Mouse (Mus musculus): ENCODE data around the gene Eps8l1. TPM values are rescaled to one million over a fixed set of nuclear protein-coding genes. Genes with fewer than 3 reads are reported as not detected.

Eps8l1 gene
- polyA plus RNA-seq, 1 experiment from 2014 or later: 0.97 TPM

- peaks cover 29% of the 10 kb centered on the region for H3K36me3 ChIP-seq (replicated peaks; ENCODE audit: insufficient read depth, low read length)
Observed at GRCm38 (mm10) chr7:4499034-4499433, 38.6 kb downstream of the Eps8l1 start.

GRCm38 (mm10) chr7:4500892-4501471, 40.5 kb downstream of the Eps8l1 start:
- DNase-seq: peak; percentile 64
- peak overlapping the region; percentile 69 for H3K4me2 ChIP-seq (ENCODE audit: low read depth, low read length)
- peak overlapping the region; percentile 71 for H3K4me3 ChIP-seq (ENCODE audit: low read depth, low read length)
- peak; percentile 38 for ATAC-seq
- H3K36me3 ChIP-seq (replicated peaks; ENCODE audit: insufficient read depth, low read length): peaks cover 18% of the 10 kb centered on the region
- H3K9me3 ChIP-seq (ENCODE audit: low read length): no peaks in the 10 kb centered on the region
- H3K4me1 ChIP-seq (ENCODE audit: insufficient read depth): peaks cover 30% of the 10 kb centered on the region
- peak overlapping the region; percentile 85 for H3K27ac ChIP-seq (ENCODE audit: low read depth)
- under 1% methylated on average over 42 of the region's 52 CpGs for WGBS (ENCODE audit: insufficient replicate concordance)
- TF ChIP-seq EP300 (IDR thresholded peaks at IDR 0.05; ENCODE audit: low read depth) (no peak), CTCF (IDR thresholded peaks at IDR 0.05; ENCODE audit: low read depth) (no peak)
- H3K27me3 ChIP-seq (ENCODE audit: insufficient read depth, low read length): no peaks in the 10 kb centered on the region
- H3K9ac ChIP-seq (replicated peaks): peak overlapping the region; percentile 91

More at GRCm38 (mm10) chr7:4499034-4499433, 38.6 kb downstream of the Eps8l1 start:
- Histone ChIP-seq H3K27me3 (ENCODE audit: insufficient read depth, low read length) (no peaks in the 10 kb centered on the region), H3K9ac (replicated peaks) (0 out of 2 replicates have a peak overlapping the region, but pooled peaks have one; percentile 35), H3K4me1 (ENCODE audit: insufficient read depth) (peaks cover 18% of the 10 kb centered on the region), H3K4me2 (ENCODE audit: low read depth, low read length) (peak overlapping the region; percentile 69; the same call in 1 of the 2 replicates), H3K4me3 (ENCODE audit: low read depth, low read length) (no peak overlapping the region), H3K9me3 (ENCODE audit: low read length) (no peaks in the 10 kb centered on the region), H3K27ac (ENCODE audit: low read depth) (no peak overlapping the region)
- TF ChIP-seq EP300 (IDR thresholded peaks at IDR 0.05; ENCODE audit: low read depth): no peak
- no peak for TF ChIP-seq CTCF (IDR thresholded peaks at IDR 0.05; ENCODE audit: low read depth)
- WGBS (ENCODE audit: insufficient replicate concordance): 92% methylated on average over 4 of the region's 4 CpGs
- DNase-seq (no peak), ATAC-seq (no peak)

- Histone ChIP-seq H3K9ac (replicated peaks) (peak within 1 kb of the TSS; percentile 91), H3K4me1 (ENCODE audit: insufficient read depth) (peaks cover 30% of the 10 kb centered on the region), H3K27ac (ENCODE audit: low read depth) (peak within 1 kb of the TSS; percentile 85), H3K4me2 (ENCODE audit: low read depth, low read length) (peak within 1 kb of the TSS; percentile 69), H3K27me3 (ENCODE audit: insufficient read depth, low read length) (no peaks in the 10 kb centered on the region), H3K9me3 (ENCODE audit: low read length) (no peaks in the 10 kb centered on the region), H3K36me3 (replicated peaks; ENCODE audit: insufficient read depth, low read length) (peaks cover 10% of the 10 kb centered on the region), H3K4me3 (ENCODE audit: low read depth, low read length) (peak within 1 kb of the TSS; percentile 71)
- no peak for TF ChIP-seq EP300 (IDR thresholded peaks at IDR 0.05; ENCODE audit: low read depth)
- WGBS (ENCODE audit: insufficient replicate concordance): under 1% methylated on average over 60 of the region's 62 CpGs
- DNase-seq (peak; percentile 96), ATAC-seq (peak; percentile 94)
Observed at GRCm38 (mm10) chr7:4501558-4502397, 41.3 kb downstream of the Eps8l1 start, which contains the start of gene Ppp1r12c. TSS of gene Ppp1r12c (minus strand) at chr7:4501680.

GRCm38 (mm10) chr7:4502421-4503090, 42.1 kb downstream of the Eps8l1 start:
- DNase-seq: no peak
- 11% methylated on average over 14 of the region's 14 CpGs for WGBS (ENCODE audit: insufficient replicate concordance)
- no peak for TF ChIP-seq CTCF (IDR thresholded peaks at IDR 0.05; ENCODE audit: low read depth)
- no peak for TF ChIP-seq EP300 (IDR thresholded peaks at IDR 0.05; ENCODE audit: low read depth)
- Histone ChIP-seq H3K27me3 (ENCODE audit: insufficient read depth, low read length) (no peaks in the 10 kb centered on the region), H3K4me1 (ENCODE audit: insufficient read depth) (peaks cover 33% of the 10 kb centered on the region), H3K4me3 (ENCODE audit: low read depth, low read length) (peak overlapping the region; percentile 71), H3K36me3 (replicated peaks; ENCODE audit: insufficient read depth, low read length) (peaks cover 2% of the 10 kb centered on the region; the same call in 1 of the 2 replicates), H3K9me3 (ENCODE audit: low read length) (no peaks in the 10 kb centered on the region), H3K4me2 (ENCODE audit: low read depth, low read length) (peak overlapping the region; percentile 69), H3K9ac (replicated peaks) (peak overlapping the region; percentile 91; the same call in 1 of the 2 replicates), H3K27ac (ENCODE audit: low read depth) (peak overlapping the region; percentile 85; the same call in 1 of the 2 replicates)
- ATAC-seq: peak; percentile 20

- TF ChIP-seq CTCF (IDR thresholded peaks at IDR 0.05; ENCODE audit: low read depth) (no peak), EP300 (IDR thresholded peaks at IDR 0.05; ENCODE audit: low read depth) (no peak)
- no peak overlapping the region for H3K4me3 ChIP-seq (ENCODE audit: low read depth, low read length)
Observed at GRCm38 (mm10) chr7:4503100-4503499, 42.6 kb downstream of the Eps8l1 start.

More at GRCm38 (mm10) chr7:4503100-4503499, 42.6 kb downstream of the Eps8l1 start:
- Histone ChIP-seq H3K4me2 (ENCODE audit: low read depth, low read length) (no peak overlapping the region), H3K4me1 (ENCODE audit: insufficient read depth) (peaks cover 33% of the 10 kb centered on the region), H3K27ac (ENCODE audit: low read depth) (0 out of 2 replicates have a peak overlapping the region, but pooled peaks have one; percentile 14), H3K36me3 (replicated peaks; ENCODE audit: insufficient read depth, low read length) (no peaks in the 10 kb centered on the region; the same call in 1 of the 2 replicates), H3K9ac (replicated peaks) (no peak overlapping the region), H3K9me3 (ENCODE audit: low read length) (no peaks in the 10 kb centered on the region), H3K27me3 (ENCODE audit: insufficient read depth, low read length) (no peaks in the 10 kb centered on the region)
- ATAC-seq (no peak), DNase-seq (no peak)
- WGBS (ENCODE audit: insufficient replicate concordance): 85% methylated on average over 4 of the region's 4 CpGs

Data from liver, postnatal 0 days (tissue).